Mouse (Mus musculus): ENCODE results near the gene Mbnl1. TPM values are rescaled to one million over a fixed set of nuclear protein-coding genes. Genes with fewer than 3 reads are reported as not detected.

The Mbnl1 gene
- total and polyA plus RNA-seq, 3 experiments, result 174 to 332 (median 249) TPM

DNA sequence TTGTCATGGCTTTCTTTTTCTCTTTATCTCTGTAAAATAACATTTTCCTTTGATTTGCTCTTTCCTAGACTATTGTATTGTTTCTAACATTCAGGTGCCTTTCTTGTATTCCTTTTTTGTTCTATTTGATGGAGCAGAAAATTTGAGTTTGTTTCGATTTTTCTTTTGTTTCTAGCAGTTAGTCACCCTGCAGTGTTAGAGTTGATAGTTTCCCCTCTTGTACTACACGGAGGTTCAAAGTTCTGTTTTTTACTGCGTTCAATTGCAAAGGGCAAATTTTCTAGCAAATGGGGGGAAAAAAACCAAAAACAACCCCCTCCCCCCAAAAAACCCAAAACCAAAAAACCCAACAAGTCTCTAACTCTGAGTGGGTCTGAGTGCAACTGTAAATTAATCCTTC lies 26.0 kb downstream of the Mbnl1 start:
- in situ Hi-C loops (cut with MboI; ENCODE audit: low pct_ligation_motif_present, low pct_unique_long_range_greater_than_20kb, low sequenced_read_pairs), result no loop called here
- Histone ChIP-seq H3K27me3 (replicated peaks) (no peaks in the 10 kb centered on the region), H3K9ac (ENCODE audit: insufficient read depth, low read depth) (peak overlapping the region; percentile 87), H3K4me3 (replicated peaks in 1 of 3; ENCODE audit: low read depth in 2 of 3, low read length in 2 of 3, poor library complexity in 1 of 3) (peak overlapping the region in 1 of 3 experiments; percentile 5), H3K4me1 (ENCODE audit: control insufficient read depth in 1 of 2, insufficient read depth in 2 of 2) (peaks cover 6 to 49% of the 10 kb centered on the region in 2 experiments), H3K9me3 (replicated peaks; ENCODE audit: low read length) (no peaks in the 10 kb centered on the region), H3K79me2 (replicated peaks; ENCODE audit: control insufficient read depth, extremely low read depth, insufficient read depth, poor library complexity, severe bottlenecking) (peaks cover 68% of the 10 kb centered on the region), H3K36me3 (replicated peaks in 1 of 2; ENCODE audit: control insufficient read depth in 1 of 2, insufficient read depth in 1 of 2, low read length in 1 of 2) (peaks cover 2 to 13% of the 10 kb centered on the region in 2 experiments), H3K4me2 (ENCODE audit: insufficient read depth, low read depth, poor library complexity, severe bottlenecking) (peak overlapping the region; percentile 98), H3K27ac (ENCODE audit: insufficient read depth, low read depth) (peak overlapping the region; percentile 73)
- no peak for DNase-seq (ENCODE audit: extremely low read depth)
- dilution Hi-C loops (cut with MboI; ENCODE audit: extremely low pct_ligation_motif_present, extremely low pct_unique_long_range_greater_than_20kb, low sequenced_read_pairs), result no loop called here
- TF ChIP-seq KAT2A (IDR thresholded peaks at IDR 0.05; ENCODE audit: insufficient replicate concordance, low read length), result no peak
- no peak for TF ChIP-seq NRF1 (IDR thresholded peaks at IDR 0.05; ENCODE audit: low read depth, low read length)
- no peak for TF ChIP-seq RAD21 (IDR thresholded peaks at IDR 0.05; ENCODE audit: low read depth, low read length)
- no peak for TF ChIP-seq MAX (IDR thresholded peaks at IDR 0.05; ENCODE audit: low read length)
- no peak for TF ChIP-seq ETS1 (conservative IDR thresholded peaks at IDR 0.05; ENCODE audit: low read depth, low read length)
- 0 out of 2 replicates have a peak, but pooled peaks have one; percentile 38 for TF ChIP-seq CHD1 (IDR thresholded peaks at IDR 0.05; ENCODE audit: low read depth, low read length)
- TF ChIP-seq CTCF (conservative IDR thresholded peaks at IDR 0.05 in 1 of 2, IDR thresholded peaks at IDR 0.05 in 1 of 2; ENCODE audit: low read depth in 2 of 2, low read length in 2 of 2), result no peak

DNA sequence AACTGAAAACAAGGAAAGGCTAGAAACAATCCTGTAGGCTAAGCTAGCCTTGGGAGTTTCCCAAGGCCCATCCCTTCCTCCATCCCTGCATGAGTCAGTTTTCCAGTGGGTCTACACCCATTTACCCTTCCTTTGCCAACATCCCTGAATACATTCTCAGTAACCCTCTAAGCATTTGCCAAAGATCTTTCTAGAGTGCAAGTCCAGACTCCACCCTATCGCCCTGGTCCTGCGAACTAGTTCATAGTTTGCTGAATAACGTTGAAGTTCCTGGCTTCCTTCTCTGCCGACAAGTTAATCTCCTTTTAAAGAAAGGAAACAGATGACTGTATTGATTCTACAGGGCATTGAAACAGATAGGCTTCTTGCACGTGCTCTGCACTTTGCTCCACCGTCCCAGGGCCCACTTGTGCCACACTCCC lies 26.5 kb downstream of the Mbnl1 start:
- Histone ChIP-seq H3K79me2 (replicated peaks; ENCODE audit: control insufficient read depth, extremely low read depth, insufficient read depth, poor library complexity, severe bottlenecking) (peaks cover 71% of the 10 kb centered on the region), H3K4me3 (replicated peaks in 1 of 3; ENCODE audit: low read depth in 2 of 3, low read length in 2 of 3, poor library complexity in 1 of 3) (peak overlapping the region in 1 of 3 experiments; percentile 20), H3K9me3 (replicated peaks; ENCODE audit: low read length) (no peaks in the 10 kb centered on the region), H3K36me3 (replicated peaks in 1 of 2; ENCODE audit: control insufficient read depth in 1 of 2, insufficient read depth in 1 of 2, low read length in 1 of 2) (peaks cover 2 to 13% of the 10 kb centered on the region in 2 experiments), H3K4me1 (ENCODE audit: control insufficient read depth in 1 of 2, insufficient read depth in 2 of 2) (peaks cover 6 to 49% of the 10 kb centered on the region in 2 experiments), H3K9ac (ENCODE audit: insufficient read depth, low read depth) (peak overlapping the region; percentile 87), H3K27me3 (replicated peaks) (no peaks in the 10 kb centered on the region), H3K27ac (ENCODE audit: insufficient read depth, low read depth) (peak overlapping the region; percentile 73), H3K4me2 (ENCODE audit: insufficient read depth, low read depth, poor library complexity, severe bottlenecking) (peak overlapping the region; percentile 98)
- DNase-seq (ENCODE audit: extremely low read depth), result no peak
- dilution Hi-C loops (cut with MboI; ENCODE audit: extremely low pct_ligation_motif_present, extremely low pct_unique_long_range_greater_than_20kb, low sequenced_read_pairs) (no loop called here), in situ Hi-C loops (cut with MboI; ENCODE audit: low pct_ligation_motif_present, low pct_unique_long_range_greater_than_20kb, low sequenced_read_pairs) (no loop called here)
- TF ChIP-seq E2F4 (IDR thresholded peaks at IDR 0.05; ENCODE audit: insufficient replicate concordance, low read depth, low read length) (no peak), MYC (IDR thresholded peaks at IDR 0.05; ENCODE audit: low read depth, low read length) (peak; percentile 72; the same call in 1 of the 2 replicates), MAX (IDR thresholded peaks at IDR 0.05; ENCODE audit: low read length) (peak; percentile 49; the same call in 1 of the 2 replicates), BHLHE40 (IDR thresholded peaks at IDR 0.05; ENCODE audit: low read depth, low read length) (peak; percentile 71), EP300 (IDR thresholded peaks at IDR 0.05; ENCODE audit: low read length) (peak; percentile 34; the same call in 1 of the 2 replicates), IRF4 (IDR thresholded peaks at IDR 0.05; ENCODE audit: low read depth, low read length) (0 out of 2 replicates have a peak, but pooled peaks have one; percentile 40)

Data from CH12.LX (cell line).